Mouse (Mus musculus): ENCODE data around the gene Rbfox2. TPM values are rescaled to one million over a fixed set of nuclear protein-coding genes. Genes with fewer than 3 reads are reported as not detected.

Rbfox2 gene
- total and polyA plus RNA-seq, 2 experiments, result 17.4 to 21.5 TPM

- H3K27me3 ChIP-seq (ENCODE audit: control insufficient read depth, insufficient read depth, low read length), result no peaks in the 10 kb centered on the region
- no peak for DNase-seq (ENCODE audit: extremely low read depth, low read depth, low spot score)
- no peaks in the 10 kb centered on the region for H3K79me2 ChIP-seq (ENCODE audit: control insufficient read depth, insufficient read depth, low read length)
- no peaks in the 10 kb centered on the region for H3K36me3 ChIP-seq (ENCODE audit: control insufficient read depth, insufficient read depth, low read length)
- no peak overlapping the region for H3K27ac ChIP-seq (replicated peaks; ENCODE audit: insufficient read depth, low read depth, low read length)
- no peak for TF ChIP-seq CTCF (IDR thresholded peaks at IDR 0.05; ENCODE audit: low read depth, low read length)
- TF ChIP-seq POLR2A (IDR thresholded peaks at IDR 0.05; ENCODE audit: extremely low read depth, insufficient read depth, low read length), result no peak
- 87% methylated on average over 4 of the region's 4 CpGs for WGBS
- H3K9ac ChIP-seq (ENCODE audit: low read depth, low read length), result no peak overlapping the region
- H3K4me1 ChIP-seq (ENCODE audit: control insufficient read depth, insufficient read depth, low read length), result peaks cover 6% of the 10 kb centered on the region
- no peak overlapping the region for H3K4me3 ChIP-seq (ENCODE audit: insufficient read depth, low read depth, low read length)
These were observed 19.6 kb upstream of the Rbfox2 start for GRCm38 (mm10) chr15:77326361-77326760.

DNA sequence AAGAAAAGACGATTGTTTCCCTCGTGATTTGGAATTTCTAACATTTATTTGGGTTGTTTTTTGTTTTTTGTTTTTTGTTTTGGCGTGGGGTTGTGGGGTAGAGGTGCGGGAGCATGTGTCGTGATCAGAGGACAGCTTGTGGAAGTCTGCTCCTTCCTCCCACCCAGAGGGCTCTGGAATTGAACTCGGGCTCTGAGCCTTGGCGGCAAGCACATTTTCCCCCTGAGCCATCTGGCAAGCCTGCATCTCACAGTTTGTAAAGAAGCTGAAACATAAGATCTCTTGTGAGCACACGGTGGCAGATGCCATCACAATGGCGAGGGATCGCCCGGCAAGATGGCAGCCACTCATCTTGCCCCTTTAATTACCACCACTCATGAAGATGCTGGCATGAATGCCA is 17.6 kb upstream of the Rbfox2 start:
- DNase-seq (ENCODE audit: extremely low read depth, low read depth, low spot score), result no peak
- H3K9ac ChIP-seq (ENCODE audit: low read depth, low read length), result no peak overlapping the region
- H3K4me1 ChIP-seq (ENCODE audit: control insufficient read depth, insufficient read depth, low read length), result 0 out of 2 replicates have a peak, but pooled peaks cover under 1% of the 10 kb centered on the region
- TF ChIP-seq CTCF (IDR thresholded peaks at IDR 0.05; ENCODE audit: low read depth, low read length) (no peak), POLR2A (IDR thresholded peaks at IDR 0.05; ENCODE audit: extremely low read depth, insufficient read depth, low read length) (no peak)
- no peaks in the 10 kb centered on the region for H3K27me3 ChIP-seq (ENCODE audit: control insufficient read depth, insufficient read depth, low read length)
- no peak overlapping the region for H3K4me3 ChIP-seq (ENCODE audit: insufficient read depth, low read depth, low read length)
- no peaks in the 10 kb centered on the region for H3K79me2 ChIP-seq (ENCODE audit: control insufficient read depth, insufficient read depth, low read length)
- no peaks in the 10 kb centered on the region for H3K36me3 ChIP-seq (ENCODE audit: control insufficient read depth, insufficient read depth, low read length)
- no peak overlapping the region for H3K27ac ChIP-seq (replicated peaks; ENCODE audit: insufficient read depth, low read depth, low read length)
- WGBS, result 94% methylated on average over 11 of the region's 11 CpGs

DNA sequence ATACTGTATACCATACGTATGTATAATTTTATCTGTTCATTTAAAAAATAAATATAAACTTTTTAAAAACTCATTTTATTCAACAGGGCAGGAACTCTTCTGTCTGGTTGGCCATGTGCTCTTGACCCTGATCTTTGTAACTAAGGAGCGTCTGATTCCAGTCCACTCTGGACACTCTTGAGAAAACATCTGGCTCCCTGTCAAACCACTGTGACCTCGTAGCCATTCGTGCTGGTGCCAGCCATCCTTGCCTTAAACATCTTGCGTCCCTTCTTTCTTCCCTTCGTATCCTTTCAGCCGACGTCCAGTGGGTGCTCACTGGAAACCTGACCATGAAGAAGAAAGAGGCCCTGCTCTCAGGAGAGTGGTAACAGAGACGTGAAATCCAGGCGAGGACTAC is 16.4 kb upstream of the Rbfox2 start:
- 72% methylated on average over 10 of the region's 10 CpGs for WGBS
- Histone ChIP-seq H3K9ac (ENCODE audit: low read depth, low read length) (no peak overlapping the region), H3K4me1 (ENCODE audit: control insufficient read depth, insufficient read depth, low read length) (no peaks in the 10 kb centered on the region), H3K4me3 (ENCODE audit: insufficient read depth, low read depth, low read length) (no peak overlapping the region), H3K79me2 (ENCODE audit: control insufficient read depth, insufficient read depth, low read length) (no peaks in the 10 kb centered on the region), H3K27ac (replicated peaks; ENCODE audit: insufficient read depth, low read depth, low read length) (no peak overlapping the region), H3K36me3 (ENCODE audit: control insufficient read depth, insufficient read depth, low read length) (no peaks in the 10 kb centered on the region), H3K27me3 (ENCODE audit: control insufficient read depth, insufficient read depth, low read length) (no peaks in the 10 kb centered on the region)
- peak; percentile 38 for DNase-seq (ENCODE audit: extremely low read depth, low read depth, low spot score)
- TF ChIP-seq CTCF (IDR thresholded peaks at IDR 0.05; ENCODE audit: low read depth, low read length) (no peak), POLR2A (IDR thresholded peaks at IDR 0.05; ENCODE audit: extremely low read depth, insufficient read depth, low read length) (no peak)

- Histone ChIP-seq H3K36me3 (ENCODE audit: control insufficient read depth, insufficient read depth, low read length) (no peaks in the 10 kb centered on the region), H3K79me2 (ENCODE audit: control insufficient read depth, insufficient read depth, low read length) (no peaks in the 10 kb centered on the region), H3K9ac (ENCODE audit: low read depth, low read length) (no peak overlapping the region), H3K4me1 (ENCODE audit: control insufficient read depth, insufficient read depth, low read length) (peaks cover 2% of the 10 kb centered on the region), H3K4me3 (ENCODE audit: insufficient read depth, low read depth, low read length) (no peak overlapping the region), H3K27ac (replicated peaks; ENCODE audit: insufficient read depth, low read depth, low read length) (no peak overlapping the region; the same call in 1 of the 2 replicates), H3K27me3 (ENCODE audit: control insufficient read depth, insufficient read depth, low read length) (no peaks in the 10 kb centered on the region)
- no peak for DNase-seq (ENCODE audit: extremely low read depth, low read depth, low spot score)
- 52% methylated on average over 6 of the region's 6 CpGs for WGBS
- TF ChIP-seq POLR2A (IDR thresholded peaks at IDR 0.05; ENCODE audit: extremely low read depth, insufficient read depth, low read length), result no peak
- no peak for TF ChIP-seq CTCF (IDR thresholded peaks at IDR 0.05; ENCODE audit: low read depth, low read length)
These were observed 6.9 kb upstream of the Rbfox2 start for GRCm38 (mm10) chr15:77313701-77314100.

DNA sequence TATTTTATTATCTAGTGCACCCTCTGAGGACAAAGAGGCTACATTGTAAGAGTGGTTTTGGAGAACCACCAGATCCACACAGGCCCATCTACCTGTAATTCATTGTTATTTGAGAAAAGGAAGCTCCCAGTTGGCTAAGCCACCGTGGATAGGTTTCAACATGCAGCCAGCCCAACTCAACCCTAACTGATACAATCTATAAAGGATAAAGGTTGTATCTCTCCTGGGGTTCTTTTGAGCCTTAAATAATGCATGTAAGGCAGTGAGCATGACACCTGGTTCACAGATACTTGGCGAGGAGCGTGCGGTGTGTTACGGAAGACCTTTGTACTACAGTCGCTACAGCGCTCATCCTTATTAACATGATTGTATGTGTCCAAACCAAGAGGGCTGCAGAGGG is 6.0 kb upstream of the Rbfox2 start:
- TF ChIP-seq POLR2A (IDR thresholded peaks at IDR 0.05; ENCODE audit: extremely low read depth, insufficient read depth, low read length) (no peak), CTCF (IDR thresholded peaks at IDR 0.05; ENCODE audit: low read depth, low read length) (no peak)
- Histone ChIP-seq H3K27me3 (ENCODE audit: control insufficient read depth, insufficient read depth, low read length) (no peaks in the 10 kb centered on the region), H3K27ac (replicated peaks; ENCODE audit: insufficient read depth, low read depth, low read length) (no peak overlapping the region), H3K4me3 (ENCODE audit: insufficient read depth, low read depth, low read length) (no peak overlapping the region), H3K4me1 (ENCODE audit: control insufficient read depth, insufficient read depth, low read length) (peaks cover 5% of the 10 kb centered on the region), H3K79me2 (ENCODE audit: control insufficient read depth, insufficient read depth, low read length) (no peaks in the 10 kb centered on the region), H3K36me3 (ENCODE audit: control insufficient read depth, insufficient read depth, low read length) (no peaks in the 10 kb centered on the region), H3K9ac (ENCODE audit: low read depth, low read length) (no peak overlapping the region)
- DNase-seq (ENCODE audit: extremely low read depth, low read depth, low spot score), result no peak
- WGBS, result 98% methylated on average over 7 of the region's 7 CpGs

- 46% methylated on average over 4 of the region's 4 CpGs for WGBS
- Histone ChIP-seq H3K79me2 (ENCODE audit: control insufficient read depth, insufficient read depth, low read length) (peaks cover 18% of the 10 kb centered on the region; the same call in 1 of the 2 replicates), H3K36me3 (ENCODE audit: control insufficient read depth, insufficient read depth, low read length) (no peaks in the 10 kb centered on the region), H3K4me1 (ENCODE audit: control insufficient read depth, insufficient read depth, low read length) (peaks cover 14% of the 10 kb centered on the region), H3K27ac (replicated peaks; ENCODE audit: insufficient read depth, low read depth, low read length) (peak overlapping the region; percentile 57), H3K4me3 (ENCODE audit: insufficient read depth, low read depth, low read length) (no peak overlapping the region), H3K9ac (ENCODE audit: low read depth, low read length) (no peak overlapping the region), H3K27me3 (ENCODE audit: control insufficient read depth, insufficient read depth, low read length) (no peaks in the 10 kb centered on the region)
- no peak for TF ChIP-seq POLR2A (IDR thresholded peaks at IDR 0.05; ENCODE audit: extremely low read depth, insufficient read depth, low read length)
- TF ChIP-seq CTCF (IDR thresholded peaks at IDR 0.05; ENCODE audit: low read depth, low read length), result no peak
- DNase-seq (ENCODE audit: extremely low read depth, low read depth, low spot score), result peak; percentile 96
These were observed 1.1 kb upstream of the Rbfox2 start for GRCm38 (mm10) chr15:77307767-77308495.

Measured in liver, adult 2 months (tissue).